Mouse (Mus musculus) adrenal gland, postnatal 10 days (tissue): Measurements from ENCODE around the gene Tbx3. TPM values are rescaled to one million over a fixed set of nuclear protein-coding genes. Genes with fewer than 3 reads are reported as not detected.

Experiments
- DNase-seq: peaks from one replicate; pipeline ENCODE4 v3.0.0; 2021; ENCODE audit warnings: mixed read lengths
- long read RNA-seq, 2 experiments: library from polyadenylated mRNA; stranded (forward); transcript quantifications; one replicate each; pipeline ENCODE4 v2.0.0; 2021
- total RNA-seq, 2 experiments: library from RNA; stranded (reverse); gene quantifications; 2 replicates each; pipeline ENCODE4 v1.2.3; 2021

The Tbx3 gene
- 100 to 1,000 TPM; 136 to 142 TPM for total RNA-seq
- long read RNA-seq, experiment 1, full-length matches to known transcripts = 17 of 79 reads
- long read RNA-seq, experiment 1, partial matches to known transcripts = 59 of 79 reads
- long read RNA-seq, experiment 1, other reads (novel, unspliced or antisense) = 3 of 79 reads
- long read RNA-seq, experiment 2, full-length matches to known transcripts = 15 of 34 reads
- long read RNA-seq, experiment 2, partial matches to known transcripts = 19 of 34 reads
- long read RNA-seq, experiment 2, other reads (novel, unspliced or antisense) = 0 of 34 reads

GRCm38 (mm10) chr5:119670566-119671108 is at the start of gene Tbx3:
TSS of gene Tbx3 (plus strand) at chr5:119670669.
- peak; percentile 96 for DNase-seq

- peak; percentile 48 for DNase-seq
These were observed 48.4 kb upstream of the Tbx3 start for GRCm38 (mm10) chr5:119622076-119622475.

- DNase-seq = peak; percentile 86
These were observed 45.9 kb upstream of the Tbx3 start for GRCm38 (mm10) chr5:119624554-119624953.

- DNase-seq = peak; percentile 70
These were observed 44.9 kb upstream of the Tbx3 start for GRCm38 (mm10) chr5:119625603-119626002.

- DNase-seq = no peak
These were observed 44.3 kb upstream of the Tbx3 start for GRCm38 (mm10) chr5:119626154-119626553.

- peak; percentile 67 for DNase-seq
These were observed 43.8 kb upstream of the Tbx3 start for GRCm38 (mm10) chr5:119626662-119627061.

GRCm38 (mm10) chr5:119628100-119628499 is 42.4 kb upstream of the Tbx3 start:
- DNase-seq = no peak

GRCm38 (mm10) chr5:119628746-119629327 is 41.6 kb upstream of the Tbx3 start:
- DNase-seq = no peak

- no peak for DNase-seq
These were observed 36.9 kb upstream of the Tbx3 start for GRCm38 (mm10) chr5:119633581-119633980.

GRCm38 (mm10) chr5:119634861-119635260 is 35.6 kb upstream of the Tbx3 start:
- no peak for DNase-seq

GRCm38 (mm10) chr5:119638300-119638699 is 32.2 kb upstream of the Tbx3 start:
- DNase-seq = peak; percentile 53

- DNase-seq = no peak
These were observed 29.4 kb upstream of the Tbx3 start for GRCm38 (mm10) chr5:119641094-119641493.

- DNase-seq = peak; percentile 46
These were observed 28.8 kb upstream of the Tbx3 start for GRCm38 (mm10) chr5:119641714-119642113.

- no peak for DNase-seq
These were observed 23.5 kb upstream of the Tbx3 start for GRCm38 (mm10) chr5:119646965-119647364.

GRCm38 (mm10) chr5:119651135-119651965 is 19.1 kb upstream of the Tbx3 start:
- DNase-seq = no peak

- no peak for DNase-seq
These were observed 14.1 kb upstream of the Tbx3 start for GRCm38 (mm10) chr5:119656354-119656753.

GRCm38 (mm10) chr5:119656856-119657255 is 13.6 kb upstream of the Tbx3 start:
- no peak for DNase-seq

GRCm38 (mm10) chr5:119657362-119657761 is 13.1 kb upstream of the Tbx3 start:
- DNase-seq = no peak

GRCm38 (mm10) chr5:119657804-119658203 is 12.7 kb upstream of the Tbx3 start:
- DNase-seq = no peak

GRCm38 (mm10) chr5:119658396-119658795 is 12.1 kb upstream of the Tbx3 start:
- DNase-seq = no peak

- DNase-seq = no peak
These were observed 11.4 kb upstream of the Tbx3 start for GRCm38 (mm10) chr5:119659041-119659440.

GRCm38 (mm10) chr5:119660526-119661410 is 9.7 kb upstream of the Tbx3 start:
- no peak for DNase-seq
